Mouse (Mus musculus) cerebellum, adult 8-10 months (tissue): ENCODE data around the gene Fcgrt.
A peak's percentile ranks its signal among the peaks of the same experiment; 100 is the strongest.
"Not testable (repeated sequence)": the region's sequence is repeated elsewhere in the genome, so short reads cannot be mapped to it uniquely, and the experiment has no call there.

Experiments
- DNase-seq: peaks from one replicate; pipeline ENCODE4 v3.0.0; 2022

The Fcgrt gene

DNA sequence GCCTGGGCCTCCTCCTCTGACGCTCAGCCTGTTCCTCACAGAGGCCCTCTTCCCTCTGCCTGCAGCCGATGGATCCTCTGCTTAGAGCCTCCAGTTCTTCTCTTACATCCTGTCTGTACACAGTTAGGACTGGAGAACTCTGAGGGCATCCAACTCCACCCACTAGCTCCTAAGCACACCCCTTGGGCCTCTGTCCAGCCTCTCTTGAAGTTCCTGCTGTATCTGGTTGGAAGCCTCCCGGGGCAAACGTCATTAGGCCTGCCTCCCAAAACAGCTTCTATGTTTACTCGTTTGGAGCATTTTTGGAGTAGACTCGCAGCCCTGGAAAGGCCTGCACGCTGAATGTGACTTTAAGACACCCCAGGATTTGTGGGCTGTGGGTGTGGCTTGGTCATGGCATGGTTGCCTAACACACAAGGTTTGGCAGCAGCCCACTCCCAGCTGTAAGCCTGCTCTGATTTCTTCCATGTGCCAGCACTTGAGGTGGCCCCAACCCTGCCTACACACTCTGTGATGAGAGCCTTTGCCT, at the start of gene Fcgrt:
Gene Fcgrt (minus strand): TSS at position 200 of the 529 bp plus-strand sequence.
- DNase-seq, result peak; percentile 26

DNA sequence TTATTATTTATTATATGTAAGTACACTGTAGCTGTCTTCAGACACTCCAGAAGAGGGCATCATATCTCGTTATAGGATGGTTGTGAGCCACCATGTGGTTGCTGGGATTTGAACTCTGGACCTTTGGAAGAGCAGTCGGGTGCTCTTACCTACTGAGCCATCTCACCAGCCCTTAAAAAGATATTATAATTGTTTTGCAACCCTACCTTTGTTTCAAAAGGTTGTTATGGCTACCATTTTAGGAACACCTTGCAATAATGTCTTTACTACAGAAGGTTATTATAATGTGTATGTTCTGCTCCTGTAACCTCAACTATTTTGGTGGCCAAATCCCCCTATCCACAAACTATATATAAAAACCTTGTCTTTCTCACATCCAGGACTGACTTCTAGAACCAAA, 49.4 kb upstream of the Fcgrt start:
- not testable (repeated sequence) for DNase-seq

- no peak for DNase-seq
Measured at GRCm38 (mm10) chr7:45151303-45151702, 47.7 kb upstream of the Fcgrt start.

DNA sequence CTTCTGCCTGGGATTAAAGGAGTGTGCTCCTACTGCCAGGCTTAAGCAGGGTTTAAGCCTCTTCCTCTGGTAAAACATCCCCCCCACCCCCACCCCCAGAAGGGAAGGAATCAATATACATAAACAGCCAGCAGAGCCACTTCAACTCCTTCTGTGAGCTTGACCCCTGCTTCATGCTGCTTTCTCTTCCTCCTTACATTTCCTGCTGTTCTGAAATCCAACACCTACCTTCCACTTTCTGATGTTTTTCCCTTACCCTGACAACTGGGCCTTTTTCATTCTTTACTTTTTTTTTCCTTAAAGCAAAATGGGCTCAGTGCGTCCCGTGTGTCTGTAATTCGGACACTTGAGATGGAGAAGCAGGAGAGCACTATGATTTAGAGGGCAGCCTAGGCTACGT, 46.7 kb upstream of the Fcgrt start:
- no peak for DNase-seq

DNA sequence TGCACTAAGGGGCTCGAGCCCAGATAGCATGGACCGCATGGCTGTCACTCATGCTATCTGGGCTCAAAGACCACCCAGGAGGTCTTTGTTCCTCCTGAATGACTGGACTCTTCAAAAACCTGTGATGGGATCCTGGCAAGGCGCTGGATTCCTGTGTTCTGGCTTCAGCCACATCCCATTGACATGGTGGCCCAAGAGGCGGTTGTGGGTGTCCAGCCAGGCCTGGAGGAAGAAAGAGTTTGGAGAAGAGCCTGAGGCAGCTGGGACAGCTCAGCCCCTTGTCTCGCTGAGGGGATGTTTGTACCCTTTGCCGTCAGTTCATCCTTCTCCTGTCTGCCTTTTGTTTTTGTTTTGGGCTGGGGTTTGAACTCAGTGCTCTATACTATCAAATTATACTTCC, 45.9 kb upstream of the Fcgrt start:
- no peak for DNase-seq

DNA sequence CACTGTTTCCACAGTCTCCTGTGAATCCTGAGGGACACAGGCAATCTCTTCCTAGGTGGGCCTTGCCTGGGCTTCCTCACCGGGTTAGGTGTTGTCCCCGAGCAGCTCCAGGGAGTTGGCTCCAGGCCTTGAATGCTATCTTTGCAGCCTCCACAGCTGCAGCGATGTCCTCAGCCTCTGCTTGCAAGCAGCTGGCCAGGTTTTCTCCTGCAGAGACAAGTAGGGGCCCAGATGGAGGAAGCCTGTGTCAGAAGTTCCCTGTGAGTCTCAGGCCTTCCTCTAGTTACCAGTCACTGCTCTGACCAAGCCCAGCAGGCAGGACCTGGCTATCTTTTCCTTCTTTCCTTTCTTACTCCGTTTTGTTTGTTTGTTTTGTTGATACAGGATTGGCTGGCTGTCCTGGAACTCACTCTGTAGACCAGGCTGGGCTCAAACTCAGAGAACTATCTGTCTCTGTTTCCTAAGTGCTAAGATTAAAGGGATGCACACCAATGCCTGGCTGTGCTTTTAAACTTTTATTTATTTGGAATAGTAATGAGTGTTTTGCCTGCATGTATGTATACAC, 45.0 kb upstream of the Fcgrt start:
- no peak for DNase-seq

DNA sequence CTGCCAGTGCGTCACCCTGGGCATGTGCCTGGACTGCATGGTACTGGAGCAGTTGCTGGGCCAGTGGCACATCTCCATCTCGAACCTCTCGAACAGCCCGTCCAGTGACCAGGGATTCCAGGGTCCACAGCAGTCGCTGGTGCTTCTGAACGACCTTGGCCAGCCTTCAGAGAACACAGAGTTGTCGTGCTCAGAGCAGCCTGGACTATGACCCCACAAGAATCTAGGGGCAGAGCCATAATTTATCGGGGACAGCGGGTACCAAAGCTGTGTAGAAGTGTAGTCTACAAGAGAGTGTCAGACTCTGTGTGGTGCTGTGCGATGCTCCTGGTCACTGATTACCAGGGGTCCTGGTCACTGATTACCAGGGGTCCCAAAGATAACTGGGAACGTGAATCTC, 44.2 kb upstream of the Fcgrt start:
- DNase-seq, result no peak

- no peak for DNase-seq
Measured at GRCm38 (mm10) chr7:45147267-45147666, 43.6 kb upstream of the Fcgrt start.

DNA sequence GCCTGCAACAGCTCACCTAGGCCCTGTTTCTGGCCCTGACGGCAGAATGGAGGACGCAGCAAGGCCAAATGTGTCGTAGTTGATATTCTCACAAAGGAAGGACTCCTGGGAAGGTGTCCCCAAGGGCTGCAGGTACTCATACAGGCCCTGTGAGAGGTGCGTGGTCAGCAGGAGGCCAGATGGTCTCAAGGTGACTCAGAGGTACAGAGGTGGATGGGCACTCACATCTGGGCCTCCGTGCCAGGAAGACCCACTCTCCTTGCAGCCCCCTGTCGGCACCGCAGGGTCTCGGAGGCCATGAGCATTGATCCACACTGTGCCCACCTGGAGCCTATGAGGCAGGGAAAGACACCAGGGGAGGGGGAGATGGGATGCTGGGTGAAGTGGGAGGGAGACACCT, 41.8 kb upstream of the Fcgrt start:
- no peak for DNase-seq

- no peak for DNase-seq
Measured at GRCm38 (mm10) chr7:45144368-45145174, 40.9 kb upstream of the Fcgrt start.

- DNase-seq, result no peak
Measured at GRCm38 (mm10) chr7:45141914-45142313, 38.3 kb upstream of the Fcgrt start.

- no peak for DNase-seq
Measured at GRCm38 (mm10) chr7:45141319-45141718, 37.7 kb upstream of the Fcgrt start.

GRCm38 (mm10) chr7:45139904-45140723, 36.5 kb upstream of the Fcgrt start:
- no peak for DNase-seq

DNA sequence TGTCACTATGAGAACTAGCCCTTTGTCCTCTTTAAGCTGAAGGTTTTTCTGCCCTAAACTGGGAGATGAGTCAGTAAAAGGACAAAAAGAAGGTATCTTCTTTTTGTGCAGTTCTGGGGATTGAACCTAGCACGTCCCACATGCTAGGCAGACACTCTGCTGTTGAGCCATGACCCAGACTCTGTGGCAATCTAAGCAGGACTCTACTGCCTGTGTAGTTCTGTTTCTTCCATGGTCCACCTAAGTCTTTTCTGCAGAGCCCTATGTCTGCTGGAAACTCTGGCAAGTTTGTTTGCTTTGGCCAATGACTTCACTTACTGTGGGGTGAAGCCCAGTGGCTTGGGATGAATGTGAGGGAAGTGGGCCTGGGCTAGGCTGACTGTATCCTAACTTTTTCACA, 34.8 kb upstream of the Fcgrt start:
- DNase-seq, result no peak

- DNase-seq, result peak; percentile 14
Measured at GRCm38 (mm10) chr7:45137171-45138006, 33.7 kb upstream of the Fcgrt start.

GRCm38 (mm10) chr7:45135993-45136567, 32.4 kb upstream of the Fcgrt start, which contains the start of the genes Gm45713 and Flt3l:
Gene Gm45713, minus strand, starts transcription at chr7:45136231.
Gene Flt3l, minus strand, starts transcription at chr7:45136432.
- peak; percentile 93 for DNase-seq

- DNase-seq, result no peak
Measured at GRCm38 (mm10) chr7:45135370-45135769, 31.7 kb upstream of the Fcgrt start.

DNA sequence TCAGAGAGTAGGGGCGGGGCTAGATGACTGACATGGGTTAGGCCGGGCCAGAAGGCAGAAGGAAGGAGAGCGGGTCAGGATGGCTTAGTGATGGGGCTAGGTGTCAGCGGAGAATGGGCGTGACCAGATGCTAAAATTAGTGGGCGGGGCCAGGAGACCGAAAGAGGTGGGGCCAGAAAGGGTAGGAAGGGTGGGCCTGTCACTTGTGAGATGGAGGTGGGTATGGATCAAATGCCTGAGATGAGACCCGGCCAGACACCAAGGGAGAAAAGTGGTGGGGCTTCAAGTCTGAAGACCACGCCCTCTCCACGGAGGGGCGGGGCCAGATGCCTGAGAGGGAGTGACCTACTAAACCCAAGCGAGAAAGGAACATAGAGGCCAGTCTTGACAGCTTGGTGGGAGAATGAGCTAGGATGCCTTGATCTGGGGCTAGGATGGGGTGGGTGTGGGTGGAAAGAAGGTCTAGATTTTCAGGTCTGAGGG, 30.9 kb upstream of the Fcgrt start:
- peak; percentile 26 for DNase-seq

DNA sequence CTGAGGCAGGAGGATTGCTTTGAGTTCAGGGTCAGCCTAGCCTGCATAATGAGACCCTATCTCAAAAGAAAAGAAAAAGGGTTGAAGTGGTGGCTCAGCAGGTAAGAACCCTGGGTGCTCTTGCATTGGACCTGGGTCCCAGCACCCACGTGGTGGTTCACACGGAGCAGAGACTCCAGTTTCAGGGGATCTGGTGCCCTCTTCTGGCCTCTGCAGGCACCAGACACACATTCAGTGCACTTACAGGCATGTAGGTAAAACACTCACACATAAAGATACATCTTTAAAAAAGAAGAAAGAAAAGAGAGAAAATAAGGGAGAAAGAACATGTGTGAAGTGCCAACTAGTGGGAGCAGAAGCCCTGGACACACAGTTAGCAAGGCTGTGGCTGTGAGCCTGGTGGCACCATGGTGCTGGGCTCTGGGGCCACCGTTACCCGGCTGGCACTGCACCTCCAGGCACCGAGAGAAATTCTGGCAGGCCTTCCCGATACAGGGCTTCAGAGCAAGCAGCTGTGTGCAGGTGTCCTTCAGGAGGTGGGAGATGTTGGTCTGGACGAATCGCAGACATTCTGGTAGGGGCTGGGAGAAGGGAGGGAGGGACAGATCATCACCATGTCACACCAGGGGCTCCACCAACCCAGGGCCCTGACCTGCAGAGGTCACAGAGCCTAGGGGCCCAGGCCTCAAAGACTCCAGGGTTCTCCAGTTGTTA, 30.0 kb upstream of the Fcgrt start:
- peak; percentile 13 for DNase-seq

DNA sequence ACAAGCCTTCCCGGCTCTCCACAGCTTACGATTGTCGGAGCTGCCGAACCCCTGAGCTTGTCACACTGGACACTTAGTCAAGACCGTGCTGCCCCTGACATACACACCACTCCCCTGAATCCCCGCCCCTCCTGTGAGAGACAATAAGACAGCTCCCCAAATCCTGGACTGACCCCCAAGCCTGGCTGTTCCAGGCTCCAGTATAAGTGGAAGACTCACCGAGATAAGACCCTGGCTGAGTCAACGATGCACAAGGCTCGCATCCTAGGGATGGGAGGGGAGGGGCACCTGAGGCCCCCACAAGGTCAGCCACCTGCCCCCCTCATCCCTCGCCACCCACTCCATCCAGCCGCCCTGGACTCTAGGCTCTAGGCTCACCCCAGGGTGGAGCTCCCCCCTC, 28.2 kb upstream of the Fcgrt start:
- peak; percentile 12 for DNase-seq
